Mouse (Mus musculus): ENCODE data around the gene Aldh1a3.

- TF ChIP-seq MYOD1 (IDR thresholded peaks at IDR 0.05; ENCODE audit: control insufficient read depth, insufficient read length, low read depth) (no peak), CTCF (IDR thresholded peaks at IDR 0.05; ENCODE audit: control insufficient read depth, insufficient read depth, insufficient read length) (no peak), MAX (IDR thresholded peaks at IDR 0.05) (no peak), CEBPB (IDR thresholded peaks at IDR 0.05; ENCODE audit: low read depth) (no peak), FOSL1 (IDR thresholded peaks at IDR 0.05; ENCODE audit: insufficient read depth, low read length, poor library complexity, severe bottlenecking) (no peak), USF1 (IDR thresholded peaks at IDR 0.05; ENCODE audit: low read depth) (no peak)
Measured at GRCm38 (mm10) chr7:66375736-66376135, 51.6 kb downstream of the Aldh1a3 start.
